10 mouse cellular contexts compared by ENCODE assay signal in the genomic region with DNA sequence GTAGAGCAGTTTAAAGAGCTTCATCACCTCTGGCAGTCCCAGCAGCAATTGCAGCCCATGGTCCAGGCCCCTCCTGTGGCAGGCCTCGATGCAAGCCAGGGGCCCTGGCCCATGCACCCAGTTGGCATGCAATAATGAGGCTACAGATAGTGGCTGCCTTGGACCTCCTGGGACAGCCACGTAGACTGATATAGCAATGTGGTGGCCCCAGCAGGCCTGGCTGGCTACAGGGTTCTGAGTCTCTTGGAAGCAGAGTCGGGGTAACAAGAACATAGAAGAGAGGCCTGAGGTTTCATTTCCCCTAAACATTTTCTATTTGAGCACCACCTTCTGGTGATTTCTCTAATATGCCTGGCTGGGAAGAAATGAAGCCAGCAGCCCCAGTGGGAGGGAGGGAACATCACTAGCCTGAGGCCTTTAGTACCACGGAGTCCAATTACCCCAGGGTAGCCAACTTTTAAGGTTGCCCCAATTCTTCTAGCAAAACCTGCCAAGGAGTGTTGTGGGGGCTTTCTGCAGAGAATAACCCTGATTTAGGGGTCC. TPM values are rescaled to one million over a fixed set of nuclear protein-coding genes. Genes with fewer than 3 reads are reported as not detected.
DNase-seq lines count a peak whose midpoint lies in the region; ATAC-seq and TF ChIP-seq lines count a peak whose summit lies in the region.
"Had no signal": no experiment of that assay in that cellular context is flagged by ENCODE, and none has a peak within 500 bp of the region (broad histone marks: within the 10 kb centered on the region; RNA-seq: fewer than 3 reads in every experiment).

No protein-coding gene starts in this region.

- 71% methylated on average over 4 of the region's 4 CpGs for WGBS in forebrain, postnatal 0 days
- whole genome bisulfite sequencing in forebrain, embryonic 10.5 days, result 79% methylated on average over 4 of the region's 4 CpGs
- 12% methylated on average over 4 of the region's 4 CpGs for WGBS in liver, adult 2 months

- no peaks in the 10 kb centered on the region for H3K27me3 ChIP-seq in forebrain, postnatal 0 days (ENCODE audit: insufficient read depth, low read length)
- peaks cover 5% of the 10 kb centered on the region; the same call in 1 of the 2 replicates for H3K27me3 ChIP-seq in forebrain, embryonic 10.5 days (ENCODE audit: poor library complexity, severe bottlenecking)
- H3K27me3 ChIP-seq in liver, adult 2 months (ENCODE audit: control insufficient read depth, insufficient read depth, low read length), result no peaks in the 10 kb centered on the region
- H3K27me3 ChIP-seq: midbrain, embryonic 15.5 days had no signal

- peak; percentile 38 for DNase-seq in forebrain, postnatal 0 days
- DNase-seq in forebrain, embryonic 10.5 days (ENCODE audit: extremely low spot score, low spot score), result no peak
- DNase-seq in liver, adult 2 months (ENCODE audit: extremely low read depth, low read depth, low spot score), result peak; percentile 76
- no peak for DNase-seq in liver
- DNase-seq in Muller cell, postnatal 12 days (ENCODE audit: inconsistent ontology term), result peak; percentile 33
- DNase-seq in urinary bladder, postnatal 10 days (ENCODE audit: low spot score), result no peak
- no peak for DNase-seq in urinary bladder, postnatal 36 days (ENCODE audit: low spot score in 2 of 2)

- H3K27ac ChIP-seq in forebrain, postnatal 0 days (ENCODE audit: low read depth, low read length), result no peak overlapping the region
- H3K27ac ChIP-seq in forebrain, embryonic 10.5 days, result no peak overlapping the region
- peak overlapping the region; percentile 70 for H3K27ac ChIP-seq in liver, adult 2 months (replicated peaks; ENCODE audit: insufficient read depth, low read depth, low read length)
- H3K27ac ChIP-seq: midbrain, embryonic 15.5 days had no signal

- peak; percentile 38; the same call in 1 of the 2 replicates for ATAC-seq in forebrain, postnatal 0 days
- peak; percentile 73 for ATAC-seq in megakaryocyte, adult 5-6 weeks (ENCODE audit: poor library complexity, severe bottlenecking)
- ATAC-seq: forebrain, embryonic 14.5 days; midbrain, embryonic 15.5 days had no signal

- TF ChIP-seq POLR2A in liver, adult 2 months (IDR thresholded peaks at IDR 0.05; ENCODE audit: extremely low read depth, insufficient read depth, low read length), result no peak

- H3K9ac ChIP-seq in forebrain, postnatal 0 days, result no peak overlapping the region
- H3K9ac ChIP-seq in liver, adult 2 months (ENCODE audit: low read depth, low read length), result peak overlapping the region; percentile 47
- H3K9ac ChIP-seq: midbrain, embryonic 15.5 days had no signal

- H3K4me3 ChIP-seq in forebrain, postnatal 0 days (ENCODE audit: low read depth, low read length), result no peak overlapping the region
- no peak overlapping the region for H3K4me3 ChIP-seq in forebrain, embryonic 10.5 days
- H3K4me3 ChIP-seq in liver, adult 2 months (ENCODE audit: insufficient read depth, low read depth, low read length), result no peak overlapping the region
- H3K4me3 ChIP-seq: midbrain, embryonic 15.5 days had no signal

- H3K4me2 ChIP-seq in forebrain, postnatal 0 days (ENCODE audit: low read depth), result no peak overlapping the region
- H3K4me2 ChIP-seq: midbrain, embryonic 15.5 days had no signal

- H3K79me2 ChIP-seq in liver, adult 2 months (ENCODE audit: control insufficient read depth, insufficient read depth, low read length), result no peaks in the 10 kb centered on the region

- no peaks in the 10 kb centered on the region for H3K4me1 ChIP-seq in forebrain, postnatal 0 days (ENCODE audit: insufficient read depth)
- no peaks in the 10 kb centered on the region for H3K4me1 ChIP-seq in forebrain, embryonic 10.5 days
- peaks cover 22% of the 10 kb centered on the region for H3K4me1 ChIP-seq in liver, adult 2 months (ENCODE audit: control insufficient read depth, insufficient read depth, low read length)
- H3K4me1 ChIP-seq: midbrain, embryonic 15.5 days had no signal

- no peaks in the 10 kb centered on the region for H3K9me3 ChIP-seq in forebrain, postnatal 0 days (ENCODE audit: low read length)
- H3K9me3 ChIP-seq in forebrain, embryonic 10.5 days, result no peaks in the 10 kb centered on the region
- H3K9me3 ChIP-seq: midbrain, embryonic 15.5 days had no signal

- TF ChIP-seq CTCF in forebrain, postnatal 0 days (IDR thresholded peaks at IDR 0.05; ENCODE audit: low read depth), result peak; percentile 45
- peak; percentile 38 for TF ChIP-seq CTCF in liver, adult 2 months (IDR thresholded peaks at IDR 0.05; ENCODE audit: low read depth, low read length)

- peaks cover 13% of the 10 kb centered on the region for H3K36me3 ChIP-seq in forebrain, postnatal 0 days (ENCODE audit: insufficient read depth)
- peaks cover 32% of the 10 kb centered on the region for H3K36me3 ChIP-seq in forebrain, embryonic 10.5 days (replicated peaks)
- no peaks in the 10 kb centered on the region for H3K36me3 ChIP-seq in liver, adult 2 months (ENCODE audit: control insufficient read depth, insufficient read depth, low read length)

RNA-seq across cellular contexts. Expression of a gene that starts 10.3 kb away (rescaled TPM):
- 3.2 and 3.9 TPM in 2 replicates for total RNA-seq in forebrain, postnatal 0 days (2014; rRNA removed)
- 1.5 and 1.9 TPM in 2 replicates for polyA plus RNA-seq in forebrain, postnatal 0 days (2015; fragmentation: Nextera tagmentation; extraction: Ambion mirVana)
- 1.1 and 1.4 TPM in 2 replicates for polyA plus RNA-seq in forebrain, embryonic 10.5 days (2016; fragmentation: Nextera tagmentation; extraction: Ambion mirVana)
- total RNA-seq in liver, adult 2 months (2014; rRNA removed), result 10.0 and 12.4 TPM in 2 replicates
- polyA plus RNA-seq in liver, adult 2 months (2012; rRNA removed), result 30.6 and 48.3 TPM in 2 replicates
- 133 and 149 TPM in 2 replicates for total RNA-seq in megakaryocyte, adult 5-6 weeks (2015)
- total RNA-seq in megakaryocyte, adult 5-6 weeks (2017), result 231 and 243 TPM in 2 replicates

RNA-seq across cellular contexts. Expression of a gene that starts 29.0 kb away (rescaled TPM):
- total RNA-seq in forebrain, postnatal 0 days (2014; rRNA removed), result 9.8 and 31.2 TPM in 2 replicates
- 5.2 and 6.7 TPM in 2 replicates for polyA plus RNA-seq in forebrain, postnatal 0 days (2015; fragmentation: Nextera tagmentation; extraction: Ambion mirVana)
- 10.8 and 10.9 TPM in 2 replicates for polyA plus RNA-seq in forebrain, embryonic 10.5 days (2016; fragmentation: Nextera tagmentation; extraction: Ambion mirVana)
- 1.7 and 1.8 TPM in 2 replicates for total RNA-seq in liver, adult 2 months (2014; rRNA removed)
- 5.6 and 10.2 TPM in 2 replicates for polyA plus RNA-seq in liver, adult 2 months (2012; rRNA removed)
- not detected in 2 replicates for total RNA-seq in megakaryocyte, adult 5-6 weeks (2015)
- not detected in 2 replicates for total RNA-seq in megakaryocyte, adult 5-6 weeks (2017)

Comparison
In these comparisons a context has a peak if more than half of its experiments do, and no peak if none do; other contexts are left out.
1. DNase-seq: peak in forebrain, postnatal 0 days (single experiment), liver, adult 2 months (single experiment) and Muller cell, postnatal 12 days (single experiment); none in forebrain, embryonic 10.5 days (single experiment), liver (single experiment), urinary bladder, postnatal 10 days (single experiment) and urinary bladder, postnatal 36 days (0 of 2).